Mouse (Mus musculus): ENCODE results near the gene Mrgpre. TPM values are rescaled to one million over a fixed set of nuclear protein-coding genes. Genes with fewer than 3 reads are reported as not detected.

Gene Mrgpre
- total RNA-seq, 2 experiments from 2014 or later, result 1.5 to 1.8 TPM

DNA sequence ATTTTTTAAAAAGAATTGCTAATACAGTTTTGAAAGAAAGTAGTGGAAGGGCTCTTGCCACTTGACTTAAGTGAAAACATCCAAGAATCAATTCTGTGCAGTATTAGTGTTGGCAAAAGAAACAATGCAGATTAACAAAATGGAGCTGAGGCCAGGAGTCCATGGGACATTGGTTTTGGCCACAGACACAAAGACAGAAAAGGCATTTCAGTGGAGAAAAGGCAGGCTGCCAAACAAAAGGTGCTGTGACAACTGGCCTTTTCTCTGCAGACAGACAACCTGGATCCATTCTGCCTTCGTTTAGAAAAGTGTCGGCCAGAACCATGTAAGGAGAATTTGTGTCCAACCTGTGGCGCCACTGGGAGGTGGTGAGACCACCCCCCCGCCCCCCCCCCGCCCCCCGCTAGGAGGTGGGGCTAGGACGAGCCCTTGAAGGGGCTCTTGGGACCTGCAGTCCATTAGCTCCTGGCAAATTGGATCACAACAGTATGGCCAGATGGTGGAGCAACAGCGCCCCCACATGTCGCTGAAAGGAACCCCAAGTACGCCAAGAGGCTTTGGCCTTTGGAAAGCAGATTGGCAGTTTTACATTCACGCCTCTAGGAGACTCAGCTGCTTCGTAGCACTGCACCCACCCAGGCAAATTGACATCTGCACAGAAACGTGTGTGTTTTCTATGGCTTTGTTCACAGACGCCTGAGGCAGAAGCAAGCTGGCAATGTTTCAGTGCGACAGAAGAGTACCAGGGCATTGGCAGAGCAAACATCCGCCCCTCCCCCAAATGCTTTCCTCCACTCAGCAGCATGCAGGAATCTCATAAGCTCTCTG is 36.0 kb downstream of the Mrgpre start:
- DNase-seq, result peak; percentile 89 to 94
- intact Hi-C loops (cut with DNase I), result loop anchor here (1.0 to 5.0 kb wide), 2 partner anchors 42 to 266 kb away; no protein-coding TSS in a partner anchor

DNA sequence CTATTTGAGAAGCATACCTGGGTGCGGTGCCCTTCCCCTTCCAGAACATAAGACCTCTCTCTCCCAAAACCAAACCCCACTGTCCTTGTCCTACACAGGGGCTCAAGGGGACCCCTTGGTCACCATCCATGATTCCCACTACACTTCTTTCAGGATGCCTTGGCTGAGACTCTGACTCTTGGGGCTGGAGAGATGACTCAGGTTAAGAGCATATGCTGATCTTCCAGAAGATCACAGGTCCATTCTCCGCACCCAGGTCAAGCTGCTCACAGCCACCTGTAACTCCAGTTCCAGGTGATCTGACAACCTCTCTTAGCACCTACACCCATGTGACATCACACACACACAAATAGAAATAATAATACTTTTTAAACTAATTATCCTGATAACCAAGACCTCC is 43.6 kb downstream of the Mrgpre start:
- intact Hi-C loops (cut with DNase I), result no loop called here
- DNase-seq, result no peak

DNA sequence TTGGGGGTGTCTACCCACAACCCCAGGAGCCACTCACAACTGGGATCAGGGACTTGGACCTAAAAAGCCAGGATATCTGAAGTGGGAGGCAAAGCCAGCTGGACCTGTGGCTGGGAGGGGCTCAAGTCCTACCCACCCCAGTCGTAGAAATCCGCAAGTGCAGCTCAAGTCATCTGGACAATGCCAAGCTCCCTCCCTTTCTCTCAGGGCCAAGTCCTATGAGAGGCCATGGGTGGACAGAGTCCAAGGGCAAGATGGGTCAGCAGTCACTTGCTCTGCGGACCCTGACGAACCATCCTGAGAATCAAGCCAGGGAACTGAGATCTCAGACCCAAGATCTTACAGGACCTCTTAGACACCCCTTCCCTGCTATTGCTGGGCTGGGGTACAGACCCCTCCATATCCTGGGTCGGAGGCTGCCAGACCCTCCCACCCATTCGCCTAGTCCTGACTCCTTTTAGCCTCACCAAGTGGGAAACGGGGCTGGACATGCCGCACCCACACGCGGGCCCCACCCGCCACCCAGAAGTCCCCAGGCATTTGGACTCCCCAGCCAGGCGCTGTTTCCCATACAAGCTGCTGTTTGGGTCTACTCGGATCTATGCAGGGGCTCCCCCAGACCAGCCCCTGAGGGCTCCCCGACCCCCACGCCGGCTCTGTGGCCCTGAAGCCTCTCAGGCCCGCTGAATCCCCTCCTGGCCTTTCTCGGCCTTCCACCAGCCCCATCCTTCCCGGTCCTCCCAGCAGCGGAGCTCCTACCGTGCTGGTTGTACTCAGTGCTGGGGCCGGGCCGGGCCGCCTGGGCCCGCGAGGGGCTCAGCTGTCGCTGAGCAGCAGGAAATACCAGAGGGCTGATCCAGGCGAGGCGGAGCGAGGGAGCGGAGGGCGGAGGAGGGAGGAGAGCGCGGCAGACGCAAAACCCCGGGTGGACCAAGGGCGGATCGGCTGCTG is 44.5 kb downstream of the Mrgpre start:
- peak; percentile 88 to 90 for DNase-seq
- intact Hi-C loops (cut with DNase I), result no loop called here

DNA sequence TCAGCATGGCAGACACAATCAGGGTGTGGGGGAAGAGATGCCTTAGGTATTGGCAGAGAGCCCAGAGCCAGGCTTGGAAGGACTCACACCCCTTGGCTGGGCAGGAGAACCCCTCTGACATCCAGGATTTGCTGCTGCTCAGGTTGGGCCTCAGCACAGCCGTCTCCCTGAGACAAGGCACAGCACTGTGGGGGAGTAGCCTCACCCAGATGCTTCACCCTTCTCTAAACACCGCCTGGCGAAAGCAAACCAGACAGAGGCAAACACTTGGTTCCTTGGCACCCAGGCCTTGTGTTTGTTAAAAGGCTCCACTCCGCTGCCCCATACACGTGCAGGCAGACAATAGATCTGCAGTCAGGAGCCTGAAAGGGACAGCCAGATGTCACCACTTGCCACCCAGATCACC is 45.7 kb downstream of the Mrgpre start:
- peak in 1 of 2 experiments; percentile 38 for DNase-seq
- intact Hi-C loops (cut with DNase I), result no loop called here

DNA sequence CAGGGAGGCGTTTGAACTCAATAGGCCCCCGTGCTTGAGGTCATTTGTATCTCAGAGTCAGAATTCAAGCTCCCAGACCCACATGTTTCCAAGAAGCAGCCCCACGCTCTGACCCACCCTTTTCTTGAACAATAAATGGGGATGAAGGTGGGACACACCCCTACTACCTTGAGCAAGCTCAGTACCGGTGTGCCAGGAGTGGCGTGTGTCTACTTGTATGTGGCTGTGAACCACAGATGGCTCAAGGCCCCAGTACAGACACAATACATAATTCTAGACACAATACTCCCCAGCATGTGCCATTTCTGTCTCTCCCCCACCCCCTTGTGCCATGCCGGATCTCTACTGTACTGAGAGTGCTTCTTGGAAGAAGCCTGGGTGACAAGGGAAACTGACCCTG is 46.1 kb downstream of the Mrgpre start:
- intact Hi-C loops (cut with DNase I), result no loop called here
- no peak for DNase-seq

DNA sequence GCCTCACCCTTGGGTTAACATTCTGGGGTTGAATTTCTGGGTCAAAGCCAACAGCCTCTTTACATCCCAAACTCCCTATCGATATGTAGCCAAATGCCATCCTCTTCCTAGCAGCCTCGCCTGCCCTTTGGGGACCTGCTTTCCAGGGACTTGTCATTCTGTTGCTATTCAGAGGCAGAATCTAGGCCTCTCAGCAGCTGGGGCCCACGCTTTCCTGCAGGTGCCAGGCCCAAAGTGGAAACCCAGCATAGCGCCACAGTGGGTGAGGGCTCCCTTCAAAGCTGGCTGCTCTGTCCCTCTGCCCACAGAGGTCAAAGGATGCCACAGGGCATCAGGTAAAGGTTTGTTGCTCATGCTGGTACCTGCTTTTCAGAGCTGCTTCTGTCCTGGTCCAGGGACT is 50.6 kb downstream of the Mrgpre start:
- no peak for DNase-seq

DNA sequence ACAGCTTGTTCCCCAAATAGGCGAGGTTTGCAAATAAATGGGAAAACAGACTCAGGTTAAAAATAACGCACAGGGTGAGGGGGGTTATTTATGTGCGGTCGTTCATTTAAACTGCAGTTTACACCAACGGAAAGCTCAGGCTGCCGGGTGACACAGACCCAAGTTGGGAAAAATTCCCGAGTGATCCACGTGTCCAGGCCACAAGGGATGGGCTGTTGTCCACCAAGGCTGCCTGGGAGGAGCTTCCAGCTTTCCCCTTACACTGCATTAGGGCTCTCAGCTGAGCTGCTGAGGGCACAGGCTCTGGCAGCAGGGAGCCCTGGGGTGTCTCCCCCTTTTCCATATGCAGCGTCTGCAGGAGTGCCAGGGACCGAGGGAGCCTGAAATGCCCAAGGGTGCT is 54.4 kb downstream of the Mrgpre start:
- intact Hi-C loops (cut with DNase I), result no loop called here
- DNase-seq, result peak; percentile 31 to 55

More for the DNA sequence above, 50.6 kb downstream of the Mrgpre start:
- intact Hi-C loops (cut with DNase I), result no loop called here

Small RNAs within 50 kb of the gene (microRNA-seq; reads per million reads assigned to microRNA genes)
- gene Gm22064, result 0 reads per million in 2 experiments

Other genes starting within 250 kb of the Mrgpre start
- gene Nap1l4, start 235.4 kb downstream of the Mrgpre start, total RNA-seq (2021), result 100 to 1,000 TPM; 168 to 178 TPM
- 10 to 100 TPM; 20.0 to 21.2 TPM for gene Cars, start 184.4 kb downstream of the Mrgpre start, total RNA-seq (2021)
- under 1 TPM; 0.71 to 0.76 TPM for gene Tnfrsf26, start 155.8 kb downstream of the Mrgpre start, total RNA-seq (2021)
- 1 to 10 TPM; 2.5 to 2.9 TPM for gene Tnfrsf22, start 134.8 kb downstream of the Mrgpre start, total RNA-seq (2021)
- 1 to 10 TPM; 1.4 to 1.5 TPM for gene Tnfrsf23, start 98.6 kb downstream of the Mrgpre start, total RNA-seq (2021)
- 10 to 100 TPM; 18.5 to 21.9 TPM for gene Osbpl5, start 27.5 kb downstream of the Mrgpre start, total RNA-seq (2021)
- gene Mrgprg, start 17.5 kb downstream of the Mrgpre start, total RNA-seq (2021), result not detected
- 1 to 10 TPM; 5.8 to 6.4 TPM for gene Nadsyn1, start 38.3 kb upstream of the Mrgpre start, total RNA-seq (2021)
- 1 to 10 TPM; 6.1 to 7.4 TPM for gene Dhcr7, start 38.6 kb upstream of the Mrgpre start, total RNA-seq (2021)
- gene Gm498, start 82.3 kb upstream of the Mrgpre start, total RNA-seq (2021), result not detected
- under 1 TPM; 0.44 to 0.65 TPM for gene Shank2, start 217.4 kb upstream of the Mrgpre start, total RNA-seq (2021)

All from heart, postnatal 14 days (tissue).